ENCODE assay signal across 1 mouse cellular context in the genomic region with DNA sequence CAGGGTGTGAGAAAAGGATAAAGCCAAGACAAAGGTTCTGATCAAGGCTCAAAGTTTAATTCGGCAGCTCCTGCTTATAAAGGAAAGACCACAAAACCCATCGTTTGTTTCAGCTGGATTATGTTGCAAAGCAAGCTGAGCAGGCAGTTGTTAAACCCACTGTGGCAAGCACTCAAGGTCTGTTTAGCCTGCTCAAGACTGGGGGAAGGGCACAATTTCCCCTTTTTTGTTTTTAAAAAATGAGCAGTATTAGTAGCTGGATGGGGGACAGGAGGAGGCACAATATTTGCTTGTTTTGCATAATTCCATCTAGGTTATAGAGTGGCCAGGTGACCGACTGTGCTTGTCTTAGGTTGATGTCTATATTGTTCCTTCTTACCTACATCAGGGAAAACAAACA.
TF ChIP-seq lines count a peak whose summit lies in the region.

No protein-coding gene starts in this region.

TF ChIP-seq in CH12.LX, 34 proteins besides CTCF, POLR2A, EP300 and RAD21:
- no peak for TF ChIP-seq CHD1 (IDR thresholded peaks at IDR 0.05; ENCODE audit: low read depth, low read length)
- TF ChIP-seq USF1 (IDR thresholded peaks at IDR 0.05; ENCODE audit: low read depth, low read length), result no peak
- no peak for TF ChIP-seq ZNF384 (IDR thresholded peaks at IDR 0.05; ENCODE audit: low read depth, low read length)
- TF ChIP-seq SIN3A (IDR thresholded peaks at IDR 0.05; ENCODE audit: low read length), result no peak
- no peak for TF ChIP-seq KAT2A (IDR thresholded peaks at IDR 0.05; ENCODE audit: insufficient replicate concordance, low read length)
- TF ChIP-seq NELFE (IDR thresholded peaks at IDR 0.05; ENCODE audit: low read depth, low read length), result no peak
- no peak for TF ChIP-seq MAX (IDR thresholded peaks at IDR 0.05; ENCODE audit: low read length)
- no peak for TF ChIP-seq ZMIZ1 (IDR thresholded peaks at IDR 0.05; ENCODE audit: low read depth, low read length)
- TF ChIP-seq IRF4 (IDR thresholded peaks at IDR 0.05; ENCODE audit: low read depth, low read length), result no peak
- TF ChIP-seq TCF12 (IDR thresholded peaks at IDR 0.05; ENCODE audit: low read depth, low read length), result no peak
- TF ChIP-seq ZC3H11A (IDR thresholded peaks at IDR 0.05; ENCODE audit: low read depth, low read length), result no peak
